Mouse (Mus musculus): ENCODE measurements at regions not wholly inside any gene's neighbourhood (a gene's known extent, or its start where the extent isn't known, plus 50 kb on each side); places are given as distances from the start of the nearest gene placed in this dataset.
"Not testable (repeated sequence)": the region's sequence is repeated elsewhere in the genome, so short reads cannot be mapped to it uniquely, and the experiment has no call there.

DNA sequence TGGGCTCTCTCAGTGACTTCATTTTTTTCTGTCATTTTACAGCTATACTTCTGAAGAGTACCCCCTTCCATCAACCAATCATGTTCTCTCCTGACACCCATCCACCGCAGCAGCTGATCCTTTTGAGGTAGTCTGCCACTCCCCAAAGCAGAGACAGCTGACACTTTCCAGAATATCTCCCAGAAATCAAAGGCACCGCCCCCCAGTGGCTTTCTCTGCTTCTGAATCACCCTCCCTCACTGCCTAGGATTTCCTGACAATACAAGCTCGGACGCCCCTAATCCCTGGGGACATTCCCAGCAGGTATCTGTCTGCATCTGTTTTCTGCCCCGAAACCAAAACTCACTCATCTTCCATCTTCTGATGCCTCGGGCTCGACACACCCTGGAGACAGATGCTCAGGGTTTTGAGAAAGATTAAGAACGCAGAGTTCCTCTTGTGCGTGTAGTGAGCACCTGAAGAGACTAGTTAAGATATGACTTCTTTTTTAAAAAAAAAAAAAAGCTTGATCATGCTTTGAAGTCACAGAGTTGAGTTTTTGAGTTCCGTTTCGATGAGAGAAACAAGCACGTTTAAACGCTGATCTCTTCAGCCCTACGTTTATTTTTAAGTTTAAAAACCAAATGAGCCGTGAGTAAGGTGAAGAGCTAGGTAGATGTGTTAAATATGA lies 292.8 kb downstream of the Gadd45g start:
- in situ Hi-C loops (cut with MboI, MseI) = no loop called here

- in situ Hi-C loops (cut with MboI, MseI) = no loop called here
These were observed 293.7 kb downstream of the Gadd45g start for GRCm38 (mm10) chr13:52140221-52140620.

DNA sequence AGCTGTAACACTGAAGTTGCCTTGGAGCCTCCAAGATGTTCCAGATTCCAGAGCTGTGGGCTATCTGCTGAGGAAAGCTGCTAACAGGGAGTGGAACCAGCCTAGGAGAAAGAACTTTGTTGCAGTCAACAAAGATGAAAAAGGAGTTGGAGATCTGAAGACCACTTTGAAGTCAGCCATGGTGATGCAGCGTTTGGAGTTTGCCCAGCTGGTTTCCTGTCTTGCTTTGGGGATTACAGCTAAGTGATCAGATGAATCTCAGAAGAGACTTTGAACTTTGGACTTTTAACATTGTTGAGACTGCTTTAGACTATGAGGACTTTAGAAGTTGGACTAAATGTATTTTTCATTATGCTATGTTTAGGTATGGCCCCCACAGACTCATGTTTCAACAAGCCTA lies 297.6 kb downstream of the Gadd45g start:
- in situ Hi-C loops (cut with MboI, MseI) = not testable (repeated sequence)

GRCm38 (mm10) chr13:52145926-52146325 lies 299.4 kb downstream of the Gadd45g start:
- in situ Hi-C loops (cut with MboI, MseI) = no loop called here

GRCm38 (mm10) chr13:52150281-52150680 lies 303.8 kb downstream of the Gadd45g start:
- in situ Hi-C loops (cut with MboI, MseI) = no loop called here

DNA sequence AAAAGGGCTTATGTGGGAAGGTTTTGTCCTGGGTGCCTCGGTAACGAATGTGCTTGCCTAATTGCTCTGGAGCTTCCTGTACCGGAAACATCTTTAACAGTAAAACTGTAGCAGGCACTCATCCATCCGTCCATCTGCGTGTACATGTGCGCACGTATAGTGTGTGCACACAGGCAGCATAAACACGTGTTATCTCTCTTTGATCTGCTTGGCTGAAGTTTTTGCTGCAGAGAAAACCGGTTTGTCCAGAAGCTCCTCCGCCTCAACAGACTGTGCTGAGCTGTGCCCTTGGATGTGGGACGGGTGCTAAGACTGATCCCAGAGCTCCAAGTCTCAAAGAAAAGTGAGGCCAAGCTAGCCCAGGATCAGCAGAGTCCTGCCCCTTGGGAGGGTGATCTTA lies 305.3 kb downstream of the Gadd45g start:
- in situ Hi-C loops (cut with MboI, MseI) = no loop called here

- in situ Hi-C loops (cut with MboI, MseI) = no loop called here
These were observed 305.7 kb downstream of the Gadd45g start for GRCm38 (mm10) chr13:52152221-52152620.

DNA sequence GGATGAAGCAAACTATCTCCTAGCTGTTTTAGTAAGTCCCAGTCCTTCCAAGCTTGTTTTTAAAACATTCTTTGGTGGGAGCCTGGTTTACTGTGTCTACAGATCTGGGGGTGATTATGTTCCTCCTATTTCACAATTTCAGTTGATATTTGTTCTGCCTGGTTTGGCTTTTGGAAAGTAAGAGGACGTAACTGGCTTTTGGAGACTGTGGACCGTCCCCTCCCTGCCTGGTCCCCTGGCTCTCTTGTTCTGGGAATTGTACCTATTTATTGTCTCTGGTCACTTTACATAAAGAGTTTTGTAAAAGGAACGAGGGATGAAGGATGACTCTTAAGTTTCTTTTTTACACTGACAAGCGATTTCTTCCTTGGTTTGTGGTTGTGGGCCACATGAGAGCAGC lies 306.6 kb downstream of the Gadd45g start:
- in situ Hi-C loops (cut with MboI, MseI) = no loop called here

DNA sequence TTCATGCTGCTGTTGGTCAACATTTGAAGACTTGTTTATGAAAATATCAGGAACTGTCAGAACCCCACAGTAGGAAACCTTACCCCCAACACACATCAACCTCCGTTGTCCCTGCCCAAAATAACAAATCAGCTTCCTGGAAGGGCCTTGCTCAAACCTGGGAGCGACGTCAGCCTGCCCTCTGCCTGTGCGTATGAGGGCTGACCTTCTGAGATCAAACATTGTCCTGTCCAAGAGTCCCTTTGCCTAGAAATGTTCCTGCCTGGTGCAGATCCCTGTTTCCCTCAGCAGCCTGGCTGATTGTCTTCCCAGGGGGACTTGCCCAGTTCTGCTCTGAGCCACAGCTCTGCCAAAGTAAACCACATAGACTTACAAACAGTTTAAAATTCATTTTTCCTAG lies 307.1 kb downstream of the Gadd45g start:
- in situ Hi-C loops (cut with MboI, MseI) = no loop called here

DNA sequence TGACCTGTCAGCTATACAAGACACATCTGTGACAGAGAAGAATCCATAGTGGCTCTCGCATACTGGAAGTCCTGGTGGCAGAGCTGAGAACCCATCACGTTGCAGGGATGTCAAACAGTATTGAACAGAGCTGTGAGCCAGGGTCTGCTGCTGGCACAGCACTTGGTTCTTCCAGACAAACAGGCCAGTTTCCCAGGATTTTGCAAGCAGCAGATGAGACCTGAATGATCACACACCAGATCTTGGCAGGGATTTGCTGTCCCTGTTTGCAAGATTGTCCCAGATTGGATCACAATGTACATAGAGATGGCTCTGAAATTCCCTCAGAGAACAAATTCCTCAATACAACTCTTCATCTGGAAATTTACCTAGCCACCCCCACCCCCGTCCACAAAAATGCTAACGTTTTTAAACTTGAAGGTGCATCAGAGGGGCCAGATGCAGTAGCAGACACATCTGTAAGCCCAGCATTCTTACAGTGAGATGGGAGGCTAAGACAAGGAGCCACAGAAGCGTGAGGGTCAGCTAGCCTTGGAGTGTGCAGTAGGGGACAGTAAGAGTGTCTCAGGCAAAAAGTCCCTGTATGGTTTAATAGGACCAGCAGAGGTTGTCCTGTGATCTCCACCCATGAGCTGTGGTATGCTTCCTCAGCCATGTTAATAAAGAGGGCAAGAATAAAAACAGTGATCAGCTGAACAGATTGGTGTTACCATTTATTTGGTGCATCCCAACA lies 307.8 kb downstream of the Gadd45g start:
- in situ Hi-C loops (cut with MboI, MseI) = no loop called here

DNA sequence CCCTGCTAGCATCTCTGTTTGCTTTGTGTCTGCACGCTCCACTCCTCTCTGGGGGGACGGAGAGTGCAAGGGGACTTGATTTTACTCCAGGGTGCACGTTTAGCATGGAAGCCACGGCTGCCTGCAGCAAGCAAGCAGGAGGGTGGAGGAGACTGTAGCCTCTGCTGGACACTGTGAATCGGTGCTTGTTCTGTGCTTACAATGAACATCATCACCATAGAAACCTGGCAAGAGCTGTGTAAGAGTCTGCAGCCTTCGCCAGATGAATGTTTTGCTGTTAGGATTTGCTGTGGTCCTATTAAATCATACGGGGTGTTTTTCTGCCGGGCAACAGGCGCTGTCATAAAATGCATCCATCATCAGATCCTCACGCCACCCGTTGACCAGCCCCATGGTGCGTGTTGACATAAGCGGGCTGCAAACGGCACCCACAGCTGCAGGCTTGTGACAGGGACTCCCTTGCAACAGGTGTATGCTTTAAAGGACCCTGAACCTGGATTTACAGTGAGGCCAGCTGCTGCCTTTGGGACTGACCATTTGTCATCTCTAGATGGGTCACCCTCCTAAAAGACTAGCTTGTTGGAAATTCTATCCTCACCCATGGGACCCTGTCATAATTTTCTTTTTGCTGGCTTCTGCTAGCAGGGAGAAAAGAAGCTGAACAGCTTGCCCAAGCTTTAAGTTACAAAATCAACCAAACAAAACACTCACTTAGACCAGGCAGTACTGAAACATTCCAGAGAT lies 308.5 kb downstream of the Gadd45g start:
- in situ Hi-C loops (cut with MboI, MseI) = no loop called here

DNA sequence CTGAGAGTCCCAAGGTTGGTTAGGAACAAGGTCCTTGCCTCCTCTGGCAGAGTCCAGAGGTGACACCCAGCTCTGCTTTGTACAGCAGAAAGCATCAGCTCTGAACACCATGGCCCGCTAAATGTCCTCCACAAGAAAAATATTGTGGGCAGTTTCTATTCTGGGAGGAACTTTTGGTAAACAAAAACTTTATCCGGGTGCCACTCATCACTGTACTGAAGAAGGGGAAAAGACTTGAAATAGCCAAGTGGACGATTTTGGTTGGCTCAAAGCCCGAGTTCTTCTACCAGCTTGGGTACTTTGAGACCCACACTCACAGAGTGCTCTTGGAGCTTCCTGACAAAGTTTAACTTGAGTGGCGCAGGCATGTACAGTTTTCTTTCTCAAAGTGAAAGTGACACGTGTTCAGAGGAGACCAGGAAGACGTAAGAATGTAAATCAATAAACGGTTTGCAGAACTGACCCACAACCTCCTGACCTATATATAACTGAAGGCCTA lies 309.2 kb downstream of the Gadd45g start:
- in situ Hi-C loops (cut with MboI, MseI) = no loop called here

DNA sequence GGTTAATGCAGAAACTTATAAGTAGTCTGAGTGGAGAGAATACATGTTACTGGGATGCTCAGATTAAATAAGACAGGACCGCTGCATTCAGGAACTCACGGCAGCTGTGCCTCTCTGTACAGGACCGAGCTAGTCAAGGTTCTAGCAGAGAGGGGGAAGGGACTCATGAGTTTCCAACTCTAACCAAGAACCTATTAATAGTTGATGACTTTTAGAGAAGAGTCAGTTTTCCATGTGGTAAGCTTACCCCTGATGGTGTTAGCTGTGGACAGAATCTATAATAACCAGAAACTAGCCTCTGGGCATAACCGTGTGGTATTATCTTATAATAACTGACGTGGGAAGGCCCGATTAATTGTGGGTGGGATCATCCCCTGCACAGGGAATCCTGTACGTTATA lies 316.2 kb downstream of the Gadd45g start:
- in situ Hi-C loops (cut with MboI, MseI) = no loop called here

GRCm38 (mm10) chr13:52165531-52165930 lies 319.1 kb downstream of the Gadd45g start:
- in situ Hi-C loops (cut with MboI, MseI) = no loop called here

DNA sequence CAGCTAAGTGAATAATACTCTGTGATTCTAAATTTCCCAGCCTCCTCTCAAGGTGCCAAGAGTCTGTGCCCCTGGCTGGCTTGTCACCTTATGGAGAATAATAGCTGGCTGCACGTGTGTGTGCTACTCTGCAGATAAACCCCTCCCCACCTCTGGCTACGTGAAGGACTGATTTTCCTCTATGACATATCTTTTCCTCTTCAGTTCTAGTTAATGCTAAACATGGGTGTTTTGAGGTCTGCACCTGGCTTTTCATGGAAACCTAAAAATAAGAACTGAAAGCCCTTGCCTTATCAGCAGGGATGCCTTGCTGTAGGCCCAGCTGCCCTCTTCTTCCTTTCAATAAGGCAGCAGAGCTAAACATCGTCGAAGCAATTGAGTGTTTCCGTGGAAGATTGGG lies 321.5 kb downstream of the Gadd45g start:
- in situ Hi-C loops (cut with MboI, MseI) = no loop called here

DNA sequence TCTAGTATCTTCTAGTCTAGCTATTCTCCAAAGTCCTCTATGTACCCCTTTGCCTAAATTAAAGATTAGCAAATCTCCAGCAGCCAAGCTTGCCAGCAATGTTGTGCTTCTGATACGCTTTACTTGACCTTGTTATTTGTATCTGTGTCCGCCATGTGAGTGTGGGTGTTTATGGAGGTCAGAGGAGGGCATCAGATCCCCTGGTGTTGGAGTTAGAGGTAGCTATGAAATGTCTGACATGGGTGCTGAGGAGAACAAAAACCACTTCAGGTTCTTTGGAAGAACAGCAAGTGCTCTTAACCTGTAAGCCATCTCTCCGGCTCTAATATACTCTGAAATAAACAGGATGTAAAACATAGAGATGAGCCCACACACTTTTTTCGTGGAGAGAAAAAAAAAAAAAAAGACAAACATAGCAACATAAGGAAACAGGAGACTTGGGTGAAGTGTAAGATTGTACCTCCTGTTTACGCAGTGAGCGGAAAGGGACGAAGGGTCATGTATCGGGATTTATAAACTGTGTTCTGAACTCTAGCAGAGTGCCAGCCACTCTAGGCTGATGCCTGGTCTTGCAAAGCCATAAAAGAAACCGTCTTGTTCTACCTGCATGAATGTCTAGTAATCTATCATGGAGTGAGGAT lies 326.3 kb downstream of the Gadd45g start:
- in situ Hi-C loops (cut with MboI, MseI) = no loop called here

DNA sequence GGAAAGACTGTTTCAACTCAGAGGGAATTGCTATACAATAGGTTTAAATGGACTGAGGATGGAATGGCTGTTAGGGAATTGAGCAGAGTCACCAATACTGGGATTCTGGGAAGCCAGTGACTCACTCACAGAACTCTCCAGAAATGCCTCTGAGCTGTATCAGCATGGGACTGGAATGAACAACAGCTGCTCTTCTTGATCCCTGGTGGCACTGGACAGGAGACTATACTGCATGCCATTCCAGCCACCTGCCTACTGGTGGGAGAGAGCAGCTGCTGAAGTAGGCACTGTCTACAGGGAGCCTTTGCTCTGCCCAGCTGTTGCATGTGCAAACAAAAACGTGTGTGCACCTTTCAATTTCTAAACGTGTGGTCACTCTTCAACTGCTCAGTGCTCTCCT lies 329.2 kb downstream of the Gadd45g start:
- in situ Hi-C loops (cut with MboI, MseI) = no loop called here

DNA sequence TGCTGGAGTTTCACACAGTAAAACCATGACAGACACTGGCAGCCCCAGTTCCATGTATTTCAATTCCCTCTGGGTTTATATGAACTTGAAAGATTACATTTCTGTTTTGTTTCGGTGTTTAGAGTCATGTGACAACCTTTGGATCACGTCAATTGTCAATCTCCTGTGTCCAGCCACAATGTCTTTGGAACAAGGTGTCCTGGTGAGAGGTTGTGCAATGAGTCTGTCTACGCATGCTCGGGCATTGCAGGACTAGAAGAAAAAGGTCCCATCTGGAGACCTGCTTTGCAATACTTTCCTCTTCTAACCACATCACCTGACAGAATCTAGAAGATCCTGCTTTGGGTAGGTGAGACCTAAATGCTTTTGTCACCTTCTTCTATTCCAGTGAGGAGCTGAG lies 333.5 kb downstream of the Gadd45g start:
- in situ Hi-C loops (cut with MboI, MseI) = no loop called here

DNA sequence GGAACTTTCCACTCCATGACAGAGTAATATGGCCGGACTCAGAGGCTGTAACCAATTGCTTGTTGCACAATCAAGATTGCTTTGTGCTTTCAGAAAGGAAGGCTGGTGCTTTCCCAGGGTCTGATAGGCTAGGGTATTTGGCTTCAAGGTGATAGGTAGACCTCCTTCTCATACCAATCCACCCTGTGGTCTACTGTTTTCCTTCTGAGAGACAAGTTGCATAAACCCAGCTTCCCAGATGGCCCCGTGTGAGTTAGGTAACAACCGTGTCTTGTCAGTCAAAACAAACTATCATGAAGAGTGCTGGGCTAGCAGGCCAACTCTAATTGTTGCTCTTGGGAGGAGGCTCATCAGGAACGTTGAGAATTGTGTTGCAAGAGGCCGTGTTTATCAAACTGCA lies 337.2 kb downstream of the Gadd45g start:
- in situ Hi-C loops (cut with MboI, MseI) = no loop called here

GRCm38 (mm10) chr13:52185574-52185973 lies 339.1 kb downstream of the Gadd45g start:
- in situ Hi-C loops (cut with MboI, MseI) = no loop called here

DNA sequence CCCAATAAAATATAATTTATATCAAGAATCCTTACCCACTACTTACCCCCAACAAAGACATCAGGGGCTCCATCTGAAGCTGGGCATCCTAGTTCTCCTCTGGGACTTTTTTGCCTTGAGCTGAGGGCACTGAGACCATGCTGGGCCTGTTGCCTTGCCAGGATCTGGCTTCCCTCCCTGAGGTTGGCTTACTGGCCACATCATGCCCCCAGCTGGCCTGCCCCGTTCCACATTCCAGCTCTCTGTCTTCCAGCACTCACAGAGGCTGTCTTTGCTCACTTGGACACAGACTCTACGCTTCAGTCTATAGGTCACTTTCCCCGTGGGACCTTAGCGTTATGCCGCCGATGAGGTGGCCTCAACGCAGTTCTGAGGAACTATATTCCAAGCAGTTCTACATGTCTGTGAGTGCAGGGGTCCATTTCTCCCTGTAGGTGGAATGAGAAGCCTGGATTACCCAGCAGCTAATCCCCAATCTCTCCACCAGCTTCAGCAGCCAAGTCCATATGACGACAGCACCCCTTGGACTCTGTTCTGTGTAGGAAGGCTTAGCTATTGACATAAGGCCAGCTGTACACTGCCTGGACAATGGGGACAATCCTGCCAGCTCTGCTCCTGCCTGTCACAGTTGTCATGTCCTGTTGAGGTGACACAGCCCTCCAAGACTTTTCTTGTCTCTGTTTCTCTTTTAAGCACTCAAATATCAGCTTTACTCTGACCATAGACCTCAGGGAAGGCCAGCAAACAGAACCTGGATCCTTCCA lies 341.5 kb downstream of the Gadd45g start:
- in situ Hi-C loops (cut with MboI, MseI) = no loop called here
